Mouse (Mus musculus) CH12.LX (cell line): Measurements from ENCODE around the gene Tsen54. TPM values are rescaled to one million over a fixed set of nuclear protein-coding genes. Genes with fewer than 3 reads are reported as not detected.

Experiments
- DNase-seq: peaks from one replicate; pipeline ENCODE4 v3.0.0-alpha.2; 2013; ENCODE audit errors: extremely low read depth
- H3K27ac ChIP-seq: 2 replicates; pipeline ENCODE4 v1.5.1; 2012; ENCODE audit warnings: low read depth, mild to moderate bottlenecking, control low read depth, moderate library complexity; ENCODE audit not compliant: insufficient read depth
- H3K27me3 ChIP-seq: replicated peaks from 2 replicates; pipeline ENCODE3; 2012; ENCODE audit warnings: inconsistent platforms
- H3K36me3 ChIP-seq, 2 experiments: replicated peaks in 1 of 2; 2 replicates each; pipeline versions ENCODE3 to v1.6.1; 2012; ENCODE audit warnings: inconsistent platforms in 1 of 2, low read length in 1 of 2, mild to moderate bottlenecking in 1 of 2, mixed read lengths in 1 of 2, moderate library complexity in 1 of 2; ENCODE audit not compliant: control insufficient read depth in 1 of 2, insufficient read depth in 1 of 2
- H3K4me1 ChIP-seq, 2 experiments: 2 replicates each; pipeline ENCODE4 v1.6.1; 2012; ENCODE audit warnings: inconsistent platforms in 1 of 2, moderate library complexity in 1 of 2; ENCODE audit not compliant: insufficient read depth in 2 of 2, control insufficient read depth in 1 of 2
- H3K4me2 ChIP-seq: 2 replicates; pipeline ENCODE4 v1.6.1; 2012; ENCODE audit warnings: low read depth, mild to moderate bottlenecking, control low read depth; ENCODE audit not compliant: poor library complexity, insufficient read depth, severe bottlenecking
- H3K4me3 ChIP-seq, 3 experiments: fragments of 150-350 bp in 1 of 3; sonication (generic) in 1 of 3; replicated peaks in 1 of 3; 2 replicates each; pipeline versions ENCODE3 to v1.5.1; 2011 to 2012; ENCODE audit warnings: low read depth in 2 of 3, low read length in 2 of 3, mild to moderate bottlenecking in 2 of 3, moderate library complexity in 2 of 3, control low read depth in 1 of 3, improper control_type of control experiment in 1 of 3, inconsistent platforms in 1 of 3, mixed read lengths in 1 of 3; ENCODE audit not compliant: poor library complexity in 1 of 3
- H3K79me2 ChIP-seq: replicated peaks from 2 replicates; pipeline ENCODE4 v1.6.1; 2012; ENCODE audit warnings: mild to moderate bottlenecking, moderate library complexity; ENCODE audit not compliant: control insufficient read depth, poor library complexity, insufficient read depth, severe bottlenecking; ENCODE audit errors: extremely low read depth
- H3K9ac ChIP-seq: 2 replicates; pipeline ENCODE4 v1.6.1; 2012; ENCODE audit warnings: low read depth, mild to moderate bottlenecking, control low read depth, moderate library complexity; ENCODE audit not compliant: insufficient read depth
- H3K9me3 ChIP-seq: replicated peaks from 2 replicates; pipeline ENCODE3; 2012; ENCODE audit warnings: low read length, inconsistent platforms, mixed read lengths
- BHLHE40 ChIP-seq: IDR thresholded peaks from 2 replicates; pipeline ENCODE4 v1.6.1; 2011; ENCODE audit warnings: mild to moderate bottlenecking, low read depth, low read length, improper control_type of control experiment
- CHD2 ChIP-seq: IDR thresholded peaks from 2 replicates; pipeline ENCODE4 v1.6.1; 2011; ENCODE audit warnings: low read length, improper control_type of control experiment
- CTCF ChIP-seq, 2 experiments: IDR thresholded peaks in 1 of 2; conservative IDR thresholded peaks in 1 of 2; 2 replicates each; pipeline ENCODE4 v1.5.1; 2011 to 2012; ENCODE audit warnings: low read depth in 2 of 2, low read length in 2 of 2, improper control_type of control experiment in 1 of 2, inconsistent platforms in 1 of 2, mild to moderate bottlenecking in 1 of 2, moderate library complexity in 1 of 2
- ETS1 ChIP-seq: conservative IDR thresholded peaks from 2 replicates; pipeline ENCODE4 v1.6.1; 2012; ENCODE audit warnings: low read depth, mild to moderate bottlenecking, inconsistent platforms, low read length, improper control_type of control experiment, moderate library complexity
- GABPA ChIP-seq: IDR thresholded peaks from 2 replicates; pipeline ENCODE4 v1.6.1; 2012; ENCODE audit warnings: low read depth, low read length, improper control_type of control experiment, inconsistent platforms; ENCODE audit not compliant: insufficient replicate concordance
- HCFC1 ChIP-seq: IDR thresholded peaks from 2 replicates; pipeline ENCODE4 v1.6.1; 2012; ENCODE audit warnings: low read depth, mild to moderate bottlenecking, inconsistent platforms, low read length, improper control_type of control experiment
- IRF4 ChIP-seq: IDR thresholded peaks from 2 replicates; pipeline ENCODE4 v1.6.1; 2014; ENCODE audit warnings: low read depth, mild to moderate bottlenecking, inconsistent platforms, low read length, improper control_type of control experiment
- KAT2A ChIP-seq: IDR thresholded peaks from 2 replicates; pipeline ENCODE4 v1.6.1; 2012; ENCODE audit warnings: low read length, improper control_type of control experiment, inconsistent platforms; ENCODE audit not compliant: insufficient replicate concordance
- MAFK ChIP-seq: IDR thresholded peaks from 2 replicates; pipeline ENCODE4 v1.6.1; 2011; ENCODE audit warnings: low read length, improper control_type of control experiment; ENCODE audit not compliant: insufficient replicate concordance
- MAZ ChIP-seq: IDR thresholded peaks from 2 replicates; pipeline ENCODE4 v1.6.1; 2012; ENCODE audit warnings: low read depth, mild to moderate bottlenecking, inconsistent platforms, low read length, improper control_type of control experiment, moderate library complexity
- MXI1 ChIP-seq: IDR thresholded peaks from 2 replicates; pipeline ENCODE4 v1.6.1; 2011; ENCODE audit warnings: mild to moderate bottlenecking, low read depth, low read length, improper control_type of control experiment
- MYC ChIP-seq: IDR thresholded peaks from 2 replicates; pipeline ENCODE4 v1.6.1; 2011; ENCODE audit warnings: low read depth, mild to moderate bottlenecking, improper control_type of control experiment, low read length
- NELFE ChIP-seq: IDR thresholded peaks from 2 replicates; pipeline ENCODE4 v1.6.1; 2011; ENCODE audit warnings: low read depth, low read length, improper control_type of control experiment
- PAX5 ChIP-seq: IDR thresholded peaks from 2 replicates; pipeline ENCODE4 v1.6.1; 2012; ENCODE audit warnings: low read length, inconsistent platforms, mixed read lengths
- POLR2AphosphoS2 ChIP-seq: IDR thresholded peaks from 2 replicates; pipeline ENCODE4 v1.6.1; 2011; ENCODE audit warnings: low read depth, low read length, improper control_type of control experiment
- TBP ChIP-seq: conservative IDR thresholded peaks from 2 replicates; pipeline ENCODE4 v1.6.1; 2011; ENCODE audit warnings: low read depth, low read length, improper control_type of control experiment
- TCF12 ChIP-seq: IDR thresholded peaks from 2 replicates; pipeline ENCODE4 v1.6.1; 2014; ENCODE audit warnings: low read depth, mild to moderate bottlenecking, inconsistent platforms, low read length, improper control_type of control experiment
- ZKSCAN1 ChIP-seq: IDR thresholded peaks from 2 replicates; pipeline ENCODE4 v1.6.1; 2012; ENCODE audit warnings: low read depth, inconsistent platforms, low read length, improper control_type of control experiment, borderline replicate concordance
- ZMIZ1 ChIP-seq: IDR thresholded peaks from 2 replicates; pipeline ENCODE4 v1.6.1; 2012; ENCODE audit warnings: low read depth, mild to moderate bottlenecking, inconsistent platforms, low read length, improper control_type of control experiment
- ZNF384 ChIP-seq: IDR thresholded peaks from 2 replicates; pipeline ENCODE4 v1.6.1; 2012; ENCODE audit warnings: low read depth, low read length, improper control_type of control experiment, inconsistent platforms
- dilution Hi-C: fragments of 300-500 bp; cut with MboI; formaldehyde crosslinking; loops from 2 replicates; pipeline ENCODE4 v1.14.3; 2020; ENCODE audit warnings: low sequenced_read_pairs; ENCODE audit not compliant: extremely low pct_unique_long_range_greater_than_20kb, extremely low pct_ligation_motif_present
- in situ Hi-C: fragments of 300-500 bp; cut with MboI; formaldehyde crosslinking; loops from 3 replicates; pipeline ENCODE4 v1.14.3; 2019; ENCODE audit warnings: low sequenced_read_pairs, low pct_ligation_motif_present, low pct_unique_long_range_greater_than_20kb, mixed read lengths
- polyA plus RNA-seq: library from polyadenylated mRNA; unstranded; fragments of >175 nt; gene quantifications from 2 replicates; pipeline ENCODE4 v1.2.1, GENCODE M21; 2012; ENCODE audit warnings: low read depth; ENCODE audit not compliant: insufficient read length
- total RNA-seq, 2 experiments: library from RNA; depleted of rRNA; stranded (reverse); fragments of 300-350 nt in 1 of 2; fragments of >200 nt in 1 of 2; gene quantifications; 2 replicates each; pipeline ENCODE4 v1.2.3; 2012 to 2014

Gene Tsen54
- total and polyA plus RNA-seq, 3 experiments, result 45.8 to 71.1 (median 59.4) TPM

DNA sequence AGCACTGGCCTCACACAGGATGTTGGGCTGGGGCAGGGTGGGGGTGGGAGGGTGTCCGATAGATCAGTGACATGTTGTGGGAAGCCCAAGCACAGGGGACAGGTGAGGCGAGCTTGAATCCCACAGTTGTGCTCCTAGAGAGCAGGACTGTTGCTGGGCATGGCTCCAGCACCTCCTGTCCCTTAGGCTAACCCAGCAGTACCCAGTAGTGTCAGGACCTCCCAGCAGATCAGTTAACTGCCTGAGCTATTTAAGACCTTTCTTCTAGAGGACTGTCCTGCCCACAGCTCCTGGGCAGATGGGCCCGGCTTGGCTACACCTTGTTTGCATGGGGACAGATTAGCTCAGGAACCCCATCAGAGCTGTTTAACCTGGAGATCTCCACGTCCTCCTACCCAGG, 14.5 kb downstream of the Tsen54 start:
- Histone ChIP-seq H3K4me3 (no peak overlapping the region), H3K27ac (no peak overlapping the region), H3K79me2 (no peaks in the 10 kb centered on the region), H3K4me1 (peaks cover 3 to 18% of the 10 kb centered on the region in 2 experiments; a peak in 2 of 4 replicates), H3K4me2 (no peak overlapping the region), H3K9me3 (no peaks in the 10 kb centered on the region), H3K27me3 (no peaks in the 10 kb centered on the region), H3K9ac (no peak overlapping the region), H3K36me3 (peaks cover 0 to 9% of the 10 kb centered on the region in 2 experiments)
- dilution Hi-C loops, result no loop called here
- in situ Hi-C loops, result no loop called here
- TF ChIP-seq CHD2, result no peak
- no peak for TF ChIP-seq ZNF384
- no peak for TF ChIP-seq ZKSCAN1
- TF ChIP-seq CTCF (conservative IDR thresholded peaks at IDR 0.05 in 1 of 2, IDR thresholded peaks at IDR 0.05 in 1 of 2; ENCODE audit: low read depth in 2 of 2, low read length in 2 of 2), result no peak
- no peak for TF ChIP-seq MXI1
- TF ChIP-seq KAT2A, result no peak
- no peak for TF ChIP-seq MAZ
- no peak for TF ChIP-seq MAFK
- no peak for TF ChIP-seq BHLHE40
- no peak for DNase-seq

DNA sequence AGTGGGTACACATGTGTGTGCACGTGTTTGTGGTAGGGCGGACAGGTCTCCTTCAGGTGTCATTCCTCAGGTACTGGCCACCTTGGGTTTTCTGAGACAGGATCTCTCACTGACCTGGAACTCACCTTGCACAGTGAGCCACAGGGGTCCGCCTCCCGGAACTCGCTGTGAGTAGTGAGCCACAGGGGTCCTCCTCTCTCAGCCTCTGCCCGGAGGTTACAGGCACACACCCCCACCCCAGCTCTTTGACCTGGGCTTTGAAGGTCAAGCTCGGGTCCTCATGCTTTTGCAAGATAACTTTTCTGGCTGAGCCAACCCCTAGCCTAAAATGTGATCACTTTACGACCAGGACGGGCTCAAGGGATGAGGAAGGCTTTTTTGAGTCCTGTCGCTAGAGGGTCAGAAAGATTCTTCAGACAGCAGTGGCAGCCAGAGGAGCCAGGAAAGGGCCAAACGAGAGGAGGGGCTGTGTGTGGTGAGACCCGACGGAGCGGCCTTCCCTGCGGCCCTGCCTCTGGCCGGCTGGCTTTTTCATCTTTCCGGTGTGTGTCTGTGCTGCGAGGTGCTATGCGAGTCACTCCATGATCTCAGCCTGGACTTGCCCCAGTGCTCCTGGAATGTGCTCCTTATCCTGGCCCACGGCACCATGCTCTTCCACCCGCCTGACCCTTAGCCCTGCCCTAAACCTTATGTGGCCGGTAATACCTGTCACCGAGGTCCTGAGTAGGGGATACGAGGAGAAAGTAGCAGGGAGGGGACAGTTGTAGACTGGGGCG, 16.2 kb downstream of the Tsen54 start:
- peaks cover 0 to 11% of the 10 kb centered on the region in 2 experiments; a peak in 2 of 4 replicates for H3K4me1 ChIP-seq
- TF ChIP-seq MYC (no peak), IRF4 (no peak), ETS1 (no peak), MXI1 (no peak), TBP (no peak), NELFE (no peak), KAT2A (no peak), PAX5 (no peak), HCFC1 (no peak), GABPA (no peak), BHLHE40 (no peak), ZMIZ1 (no peak), POLR2AphosphoS2 (no peak), TCF12 (no peak)
- TF ChIP-seq, all 38 proteins: peak for 0
- dilution Hi-C loops (no loop called here), in situ Hi-C loops (no loop called here)
- Histone ChIP-seq H3K36me3 (peaks cover 0 to 11% of the 10 kb centered on the region in 2 experiments), H3K9me3 (no peaks in the 10 kb centered on the region), H3K27me3 (no peaks in the 10 kb centered on the region), H3K27ac (no peak overlapping the region), H3K9ac (no peak overlapping the region), H3K4me3 (no peak overlapping the region), H3K79me2 (no peaks in the 10 kb centered on the region), H3K4me2 (no peak overlapping the region)
- DNase-seq, result no peak
